Comparison of ENCODE assay signal across 23 mouse cellular contexts in genomic region chr8:103993897-103994296, GRCm38 (mm10).
DNase-seq lines count a peak whose midpoint lies in the region; ATAC-seq lines count a peak whose summit lies in the region.
"Had no signal": no experiment of that assay in that cellular context is flagged by ENCODE, and none has a peak within 500 bp of the region (broad histone marks: within the 10 kb centered on the region; RNA-seq: fewer than 3 reads in every experiment).

No protein-coding gene starts in this region.

- no peak overlapping the region for H3K9ac ChIP-seq in midbrain, embryonic 11.5 days (ENCODE audit: low read length)
- H3K9ac ChIP-seq: embryonic facial prominence, embryonic 12.5 days; embryonic facial prominence, embryonic 15.5 days; forebrain, embryonic 12.5 days; forebrain, embryonic 15.5 days; heart, embryonic 13.5 days; hindbrain, embryonic 12.5 days; hindbrain, embryonic 15.5 days had no signal

- H3K27ac ChIP-seq in midbrain, embryonic 11.5 days (ENCODE audit: low read depth, low read length) = no peak overlapping the region
- H3K27ac ChIP-seq in midbrain, embryonic 10.5 days (replicated peaks) = no peak overlapping the region
- H3K27ac ChIP-seq: embryonic facial prominence, embryonic 12.5 days; embryonic facial prominence, embryonic 15.5 days; forebrain, embryonic 12.5 days; forebrain, embryonic 15.5 days; heart, embryonic 13.5 days; hindbrain, embryonic 12.5 days; hindbrain, embryonic 15.5 days had no signal

- no peaks in the 10 kb centered on the region for H3K4me1 ChIP-seq in midbrain, embryonic 11.5 days (ENCODE audit: control insufficient read depth, insufficient read depth, low read length)
- H3K4me1 ChIP-seq in midbrain, embryonic 10.5 days = no peaks in the 10 kb centered on the region
- H3K4me1 ChIP-seq: embryonic facial prominence, embryonic 12.5 days; embryonic facial prominence, embryonic 15.5 days; forebrain, embryonic 12.5 days; forebrain, embryonic 15.5 days; hindbrain, embryonic 12.5 days; hindbrain, embryonic 15.5 days had no signal

- no peaks in the 10 kb centered on the region for H3K27me3 ChIP-seq in midbrain, embryonic 11.5 days (ENCODE audit: control insufficient read depth, insufficient read depth, low read length)
- H3K27me3 ChIP-seq in midbrain, embryonic 10.5 days (ENCODE audit: low read depth, poor library complexity, severe bottlenecking) = no peaks in the 10 kb centered on the region
- H3K27me3 ChIP-seq: embryonic facial prominence, embryonic 12.5 days; embryonic facial prominence, embryonic 15.5 days; forebrain, embryonic 12.5 days; forebrain, embryonic 15.5 days; heart, embryonic 13.5 days; hindbrain, embryonic 12.5 days; hindbrain, embryonic 15.5 days had no signal

- no peak overlapping the region for H3K4me2 ChIP-seq in midbrain, embryonic 11.5 days
- H3K4me2 ChIP-seq: embryonic facial prominence, embryonic 12.5 days; embryonic facial prominence, embryonic 15.5 days; forebrain, embryonic 12.5 days; forebrain, embryonic 15.5 days; heart, embryonic 13.5 days; hindbrain, embryonic 12.5 days; hindbrain, embryonic 15.5 days had no signal

- peak; percentile 11 to 20 for DNase-seq in cerebellum, postnatal 10 days
- no peak for DNase-seq in cerebellum, adult 11-12 months
- peak; percentile 80 for DNase-seq in heart, adult 11 months
- DNase-seq in heart, adult 9 months (ENCODE audit: low spot score in 2 of 2) = no peak
- DNase-seq in layer of hippocampus, postnatal 10 days (ENCODE audit: low spot score in 2 of 2) = peak; percentile 25 to 29
- no peak for DNase-seq in layer of hippocampus, postnatal 25 days (ENCODE audit: extremely low spot score in 1 of 2, low spot score in 1 of 2)
- peak; percentile 41 for DNase-seq in midbrain, embryonic 11.5 days (ENCODE audit: low spot score, missing footprints)
- DNase-seq in midbrain, embryonic 10.5 days (ENCODE audit: low spot score) = no peak
- DNase-seq: adrenal gland, adult 8-10 months; adrenal gland, postnatal 25 days; cerebellum, adult 8-10 months; cerebellum, postnatal 25 days; gastrocnemius, postnatal 10 days; gastrocnemius, postnatal 36 days; heart, postnatal 14 days had no signal

- WGBS in midbrain, embryonic 11.5 days = 92% methylated on average over 2 of the region's 2 CpGs
- 84% methylated on average over 2 of the region's 2 CpGs for WGBS in midbrain, embryonic 10.5 days

- ATAC-seq in midbrain, embryonic 11.5 days (ENCODE audit: low FRiP score) = no peak
- ATAC-seq: activated CD4-positive, CD25-positive, alpha-beta regulatory T cell, adult 4 months; forebrain, embryonic 15.5 days had no signal

- no peak overlapping the region for H3K4me3 ChIP-seq in midbrain, embryonic 11.5 days (ENCODE audit: low read depth, low read length)
- H3K4me3 ChIP-seq in midbrain, embryonic 10.5 days = no peak overlapping the region
- H3K4me3 ChIP-seq: embryonic facial prominence, embryonic 12.5 days; embryonic facial prominence, embryonic 15.5 days; forebrain, embryonic 12.5 days; forebrain, embryonic 15.5 days; heart, embryonic 13.5 days; hindbrain, embryonic 12.5 days; hindbrain, embryonic 15.5 days had no signal

- no peaks in the 10 kb centered on the region for H3K9me3 ChIP-seq in midbrain, embryonic 11.5 days (ENCODE audit: control insufficient read depth, low read length)
- H3K9me3 ChIP-seq in midbrain, embryonic 10.5 days (replicated peaks) = no peaks in the 10 kb centered on the region
- H3K9me3 ChIP-seq: embryonic facial prominence, embryonic 12.5 days; embryonic facial prominence, embryonic 15.5 days; forebrain, embryonic 12.5 days; forebrain, embryonic 15.5 days; heart, embryonic 13.5 days; hindbrain, embryonic 12.5 days; hindbrain, embryonic 15.5 days had no signal

- H3K36me3 ChIP-seq in midbrain, embryonic 11.5 days (ENCODE audit: control insufficient read depth, insufficient read depth, low read length) = no peaks in the 10 kb centered on the region
- H3K36me3 ChIP-seq in midbrain, embryonic 10.5 days = no peaks in the 10 kb centered on the region
- H3K36me3 ChIP-seq: embryonic facial prominence, embryonic 12.5 days; embryonic facial prominence, embryonic 15.5 days; forebrain, embryonic 12.5 days; forebrain, embryonic 15.5 days; heart, embryonic 13.5 days; hindbrain, embryonic 12.5 days; hindbrain, embryonic 15.5 days had no signal

Comparison
In these comparisons a context has a peak if more than half of its experiments do, and no peak if none do; other contexts are left out.
1. DNase-seq: peak in cerebellum, postnatal 10 days (2 of 2), heart, adult 11 months (single experiment), layer of hippocampus, postnatal 10 days (2 of 2) and midbrain, embryonic 11.5 days (single experiment); none in cerebellum, adult 11-12 months (single experiment), heart, adult 9 months (0 of 2), layer of hippocampus, postnatal 25 days (0 of 2) and midbrain, embryonic 10.5 days (single experiment).